Mouse (Mus musculus) cortical plate, adult 2 months (tissue): ENCODE measurements around the gene Gm28048. TPM values are rescaled to one million over a fixed set of nuclear protein-coding genes. Genes with fewer than 3 reads are reported as not detected.

ENCODE experiments used
- H3K27ac ChIP-seq: fragments of 200-500 bp; 2 replicates; pipeline ENCODE4 v1.5.1; 2012; ENCODE audit warnings: low read length, control low read depth, inconsistent platforms; ENCODE audit not compliant: insufficient read depth
- H3K4me1 ChIP-seq: fragments of 200-500 bp; 2 replicates; pipeline ENCODE4 v1.6.1; 2011; ENCODE audit warnings: low read length; ENCODE audit not compliant: control insufficient read depth, insufficient read depth
- H3K4me3 ChIP-seq: fragments of 200-500 bp; 2 replicates; pipeline ENCODE4 v1.5.1; 2011; ENCODE audit warnings: mild to moderate bottlenecking, low read length, control low read depth; ENCODE audit not compliant: insufficient read depth
- CTCF ChIP-seq: fragments of 200-500 bp; IDR thresholded peaks from 2 replicates; pipeline ENCODE4 v1.5.1; 2011; ENCODE audit warnings: mild to moderate bottlenecking, control low read depth, low read length; ENCODE audit not compliant: insufficient read depth; ENCODE audit errors: extremely low read depth
- POLR2A ChIP-seq: fragments of 200-500 bp; IDR thresholded peaks from 2 replicates; pipeline ENCODE4 v1.6.1; 2011; ENCODE audit warnings: mild to moderate bottlenecking, low read length, control low read depth; ENCODE audit not compliant: insufficient read depth; ENCODE audit errors: extremely low read depth
- polyA plus RNA-seq: library from polyadenylated mRNA; depleted of rRNA; stranded (reverse); fragments of >200 nt; gene quantifications from 2 replicates; pipeline ENCODE4 v1.2.3, GENCODE M21; 2012

Gene Gm28048
- polyA plus RNA-seq, 1 experiment = 7.3 TPM

- Histone ChIP-seq H3K4me1 (peaks cover 3% of the 10 kb centered on the region), H3K4me3 (no peak overlapping the region), H3K27ac (no peak overlapping the region)
- TF ChIP-seq POLR2A (no peak), CTCF (no peak)
Observed at GRCm38 (mm10) chr11:22962101-22962500, 19.8 kb downstream of the Gm28048 start.

GRCm38 (mm10) chr11:22957791-22958374 lies 24.0 kb downstream of the Gm28048 start:
- no peak for TF ChIP-seq POLR2A
- TF ChIP-seq CTCF = peak; percentile 24; the same call in 1 of the 2 replicates
- Histone ChIP-seq H3K4me3 (no peak overlapping the region), H3K4me1 (no peaks in the 10 kb centered on the region), H3K27ac (no peak overlapping the region)

DNA sequence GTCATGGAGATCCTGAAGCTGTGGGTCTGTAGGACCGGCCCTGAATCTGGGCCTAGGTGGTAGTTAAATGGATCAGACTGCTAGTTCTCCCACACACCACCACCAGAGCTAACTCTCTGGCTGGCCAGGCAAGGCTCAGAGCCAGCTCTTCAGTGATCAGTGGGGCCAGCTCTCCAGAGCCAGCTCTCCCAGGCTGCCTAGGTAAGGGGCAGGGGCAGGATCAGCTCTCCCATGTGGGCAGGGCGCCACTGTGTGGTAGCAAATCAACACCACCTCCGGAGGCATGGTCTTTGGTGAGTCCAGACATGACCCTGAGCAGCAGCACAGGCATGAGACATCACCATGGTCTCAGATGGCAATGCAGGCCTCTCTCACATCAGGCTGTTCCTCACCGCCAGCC lies 25.1 kb downstream of the Gm28048 start:
- H3K4me3 ChIP-seq = no peak overlapping the region
- TF ChIP-seq CTCF = peak; percentile 51
- no peak for TF ChIP-seq POLR2A
- H3K27ac ChIP-seq = no peak overlapping the region
- H3K4me1 ChIP-seq = no peaks in the 10 kb centered on the region

- no peak for TF ChIP-seq CTCF
- TF ChIP-seq POLR2A = no peak
- H3K4me3 ChIP-seq = no peak overlapping the region
- no peak overlapping the region for H3K27ac ChIP-seq
- no peaks in the 10 kb centered on the region for H3K4me1 ChIP-seq
Observed at GRCm38 (mm10) chr11:22956346-22956745, 25.5 kb downstream of the Gm28048 start.

- H3K4me1 ChIP-seq = no peaks in the 10 kb centered on the region
- TF ChIP-seq POLR2A (no peak), CTCF (no peak)
- no peak overlapping the region for H3K27ac ChIP-seq
- no peak overlapping the region for H3K4me3 ChIP-seq
Observed at GRCm38 (mm10) chr11:22952668-22953067, 29.2 kb downstream of the Gm28048 start.

- Histone ChIP-seq H3K27ac (no peak overlapping the region), H3K4me3 (no peak overlapping the region), H3K4me1 (no peaks in the 10 kb centered on the region)
- no peak for TF ChIP-seq POLR2A
- no peak for TF ChIP-seq CTCF
Observed at GRCm38 (mm10) chr11:22950131-22950530, 31.8 kb downstream of the Gm28048 start.

DNA sequence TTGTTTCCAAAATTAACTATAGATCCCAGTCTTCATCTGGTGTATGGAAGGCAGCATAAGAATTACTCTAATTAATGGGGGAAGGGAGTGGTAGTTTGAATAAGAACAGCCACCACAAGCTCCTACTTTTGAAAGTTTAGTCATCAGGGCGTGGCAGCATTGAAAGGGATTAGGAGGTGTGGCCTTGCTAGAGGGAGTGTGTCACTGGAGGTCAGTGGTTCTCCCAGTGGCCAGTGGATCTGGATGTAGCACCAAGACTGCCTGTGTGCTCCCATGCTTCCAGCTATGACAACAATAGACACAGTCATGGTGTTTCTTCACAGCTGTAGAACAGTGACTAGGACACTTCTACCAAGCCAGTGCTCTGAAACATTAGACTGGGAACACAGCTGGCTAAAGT lies 32.8 kb downstream of the Gm28048 start:
- H3K27ac ChIP-seq = no peak overlapping the region
- H3K4me3 ChIP-seq = no peak overlapping the region
- no peaks in the 10 kb centered on the region for H3K4me1 ChIP-seq
- TF ChIP-seq POLR2A (no peak), CTCF (no peak)

- H3K4me1 ChIP-seq = no peaks in the 10 kb centered on the region; the same call in 1 of the 2 replicates
- no peak overlapping the region for H3K4me3 ChIP-seq
- TF ChIP-seq CTCF (no peak), POLR2A (no peak)
- H3K27ac ChIP-seq = no peak overlapping the region
Observed at GRCm38 (mm10) chr11:22938983-22939382, 42.9 kb downstream of the Gm28048 start.

DNA sequence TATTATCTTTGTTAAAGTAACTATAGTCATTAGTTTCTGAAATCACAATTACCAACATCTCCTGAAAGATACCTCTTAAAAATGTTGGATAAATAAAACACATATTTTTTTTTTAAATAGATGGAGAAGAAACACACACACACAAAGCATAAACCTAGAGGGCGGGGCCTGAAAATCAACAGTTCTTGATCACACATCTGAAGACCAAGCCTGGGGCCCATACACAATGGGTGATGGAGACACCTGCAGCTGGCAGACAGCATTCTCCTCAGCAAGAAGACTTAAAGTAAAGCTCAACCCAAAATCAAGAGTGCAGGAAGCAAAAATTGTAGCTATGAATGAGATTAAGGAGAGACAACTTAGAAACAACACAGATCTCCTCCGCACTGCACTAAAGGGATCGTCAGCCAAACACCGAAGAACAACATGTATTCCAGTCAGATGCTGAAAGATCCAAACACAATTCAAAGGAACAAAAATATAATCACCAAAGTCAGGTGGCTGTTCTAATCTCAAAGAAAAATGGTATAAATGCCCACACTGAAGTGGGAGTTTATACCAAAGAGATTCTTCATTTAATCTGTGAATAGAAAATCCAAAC lies 44.1 kb downstream of the Gm28048 start:
- no peak overlapping the region for H3K27ac ChIP-seq
- H3K4me1 ChIP-seq = no peaks in the 10 kb centered on the region; the same call in 1 of the 2 replicates
- H3K4me3 ChIP-seq = no peak overlapping the region
- TF ChIP-seq CTCF = no peak
- TF ChIP-seq POLR2A = no peak

DNA sequence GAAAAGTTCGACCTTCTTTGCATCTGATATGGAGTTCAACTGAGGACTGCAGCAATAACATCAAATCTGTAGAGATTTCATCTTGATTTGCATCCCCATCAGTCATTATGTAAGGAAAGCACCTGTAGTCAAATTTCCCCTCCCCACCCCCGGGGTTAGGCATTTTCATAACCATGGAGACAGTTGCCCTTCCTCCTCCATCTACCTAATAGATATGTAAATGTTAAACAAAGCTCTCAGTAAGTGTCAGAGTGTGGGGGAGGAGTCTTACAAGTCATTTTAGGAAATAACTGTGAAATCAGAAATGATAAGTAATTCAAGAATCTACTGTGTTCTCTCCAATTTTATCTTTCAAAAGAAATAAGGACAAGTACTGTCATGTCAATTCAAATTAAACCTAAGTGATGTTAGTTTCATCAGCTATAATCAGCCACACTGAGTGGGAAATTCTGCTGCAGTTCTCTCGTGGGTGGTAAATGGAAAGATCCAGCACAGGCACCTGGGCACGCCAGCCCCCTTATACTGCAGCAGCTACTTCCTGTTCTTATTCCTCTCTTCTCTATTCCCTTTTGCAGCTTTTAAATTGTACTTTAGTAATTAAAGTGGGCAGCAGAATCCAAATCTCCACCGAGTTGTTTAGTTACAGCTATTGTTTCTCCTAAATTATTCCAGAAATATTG lies 45.3 kb downstream of the Gm28048 start:
- TF ChIP-seq CTCF (no peak), POLR2A (no peak)
- Histone ChIP-seq H3K4me3 (no peak overlapping the region), H3K4me1 (no peaks in the 10 kb centered on the region; the same call in 1 of the 2 replicates), H3K27ac (no peak overlapping the region)
